Mouse (Mus musculus): Measurements from ENCODE around the gene Chek1. TPM values are rescaled to one million over a fixed set of nuclear protein-coding genes. Genes with fewer than 3 reads are reported as not detected.

Chek1 gene
- total RNA-seq (2023), result 3.8 TPM

GRCm38 (mm10) chr9:36727034-36727755 lies at the start of gene Chek1:
TSS of gene Chek1 (minus strand) at chr9:36727065.

GRCm38 (mm10) chr9:36767203-36768143 lies 40.6 kb upstream of the Chek1 start, which contains the start of gene Stt3a:
TSS of gene Stt3a (minus strand) at chr9:36767679.

DNA sequence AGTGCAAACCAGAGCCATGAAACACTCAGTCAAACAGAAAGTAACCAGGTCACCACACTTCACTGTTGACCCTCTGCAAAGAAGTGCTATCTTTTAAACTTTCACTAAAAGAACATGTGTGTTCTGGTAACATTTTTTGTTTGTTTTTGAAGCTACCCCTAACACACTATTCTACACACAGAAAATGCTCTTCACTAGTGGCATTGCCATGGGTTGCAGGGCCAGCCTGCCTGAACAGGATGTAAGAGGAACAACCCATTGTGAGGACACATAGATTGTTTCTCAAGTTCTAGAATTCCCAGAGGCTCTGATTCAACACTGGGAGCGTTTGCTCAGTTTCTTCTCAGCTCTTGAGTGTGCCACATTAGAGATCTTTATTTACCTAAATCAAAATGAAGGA lies 33.9 kb downstream of the Chek1 start, which contains the start of gene Acrv1:
Acrv1 (plus strand) TSS at position 301 of the 400 bp plus-strand sequence.

Other genes with a start within 250 kb of the Chek1 start
- not detected for gene Gm5615, start 185.1 kb downstream of the Chek1 start, total RNA-seq (2023)
- gene Gm17689, start 144.4 kb downstream of the Chek1 start, total RNA-seq (2023), result not detected
- not detected for gene A630095E13Rik, start 83.7 kb downstream of the Chek1 start, total RNA-seq (2023)
- gene Acrv1, start 33.8 kb downstream of the Chek1 start, total RNA-seq (2023), result not detected
- 148 TPM for gene Stt3a, start 40.6 kb upstream of the Chek1 start, total RNA-seq (2023)
- gene Ei24, start 70.3 kb upstream of the Chek1 start, total RNA-seq (2023), result 36.9 TPM
- gene Fez1, start 94.8 kb upstream of the Chek1 start, total RNA-seq (2023), result not detected

Data from CD4-positive naive resting alpha-beta T cell, adult 57 days (primary cell).